Mouse (Mus musculus) neural tube, embryonic 14.5 days (tissue): ENCODE measurements around the gene Dap. TPM values are rescaled to one million over a fixed set of nuclear protein-coding genes. Genes with fewer than 3 reads are reported as not detected.

Experiments
- ATAC-seq: fragments of 200-750 bp; cut with Nextera tagmentation; 2 replicates; pipeline ENCODE4 v1.8.0; 2017; ENCODE audit warnings: low read depth, mild to moderate bottlenecking, moderate TSS enrichment, moderate library complexity
- H3K27ac ChIP-seq: fragments of 300-500 bp; sonication (generic); 2 replicates; pipeline ENCODE4 v1.5.1; 2014; ENCODE audit warnings: low read depth, mild to moderate bottlenecking, control low read depth, low read length, moderate library complexity, mixed read lengths
- H3K27me3 ChIP-seq: fragments of 300-500 bp; sonication (generic); 2 replicates; pipeline ENCODE4 v1.6.1; 2014; ENCODE audit warnings: low read length; ENCODE audit not compliant: control insufficient read depth, insufficient read depth
- H3K36me3 ChIP-seq: fragments of 300-500 bp; sonication (generic); 2 replicates; pipeline ENCODE4 v1.6.1; 2014; ENCODE audit warnings: low read length, mixed read lengths; ENCODE audit not compliant: control insufficient read depth, insufficient read depth
- H3K4me1 ChIP-seq: fragments of 300-500 bp; sonication (generic); 2 replicates; pipeline ENCODE4 v1.6.1; 2014; ENCODE audit warnings: low read length; ENCODE audit not compliant: control insufficient read depth, insufficient read depth
- H3K4me2 ChIP-seq: fragments of 300-500 bp; sonication (generic); 2 replicates; pipeline ENCODE4 v1.6.1; 2014; ENCODE audit warnings: mild to moderate bottlenecking, low read depth, low read length, control low read depth
- H3K4me3 ChIP-seq: fragments of 300-500 bp; sonication (generic); 2 replicates; pipeline ENCODE4 v1.5.1; 2014; ENCODE audit warnings: low read depth, low read length, control low read depth, mixed read lengths
- H3K9ac ChIP-seq: fragments of 300-500 bp; sonication (generic); replicated peaks from 2 replicates; pipeline ENCODE4 v1.6.1; 2014; ENCODE audit warnings: low read depth, mild to moderate bottlenecking, control low read depth, low read length, mixed read lengths
- H3K9me3 ChIP-seq: fragments of 300-500 bp; sonication (generic); 2 replicates; pipeline ENCODE4 v1.6.1; 2016; ENCODE audit warnings: low read length; ENCODE audit not compliant: control insufficient read depth
- WGBS: fragments of 180-500 bp; shearing (Covaris S2); extraction: QIAGEN DNeasy Blood & Tissue Kit; methylation state at CpG from one replicate; pipeline ENCODE4 v1.1.7; 2014; 5-methylcytosine and 5-hydroxymethylcytosine counted together
- polyA plus RNA-seq: library from polyadenylated mRNA; unstranded; fragments of >200 nt; fragmentation: Nextera tagmentation; extraction: Ambion mirVana; gene quantifications from 2 replicates; pipeline ENCODE4 v1.2.1, GENCODE M21; 2014

The Dap gene
- 23.0 and 30.5 TPM in 2 replicates for polyA plus RNA-seq

DNA sequence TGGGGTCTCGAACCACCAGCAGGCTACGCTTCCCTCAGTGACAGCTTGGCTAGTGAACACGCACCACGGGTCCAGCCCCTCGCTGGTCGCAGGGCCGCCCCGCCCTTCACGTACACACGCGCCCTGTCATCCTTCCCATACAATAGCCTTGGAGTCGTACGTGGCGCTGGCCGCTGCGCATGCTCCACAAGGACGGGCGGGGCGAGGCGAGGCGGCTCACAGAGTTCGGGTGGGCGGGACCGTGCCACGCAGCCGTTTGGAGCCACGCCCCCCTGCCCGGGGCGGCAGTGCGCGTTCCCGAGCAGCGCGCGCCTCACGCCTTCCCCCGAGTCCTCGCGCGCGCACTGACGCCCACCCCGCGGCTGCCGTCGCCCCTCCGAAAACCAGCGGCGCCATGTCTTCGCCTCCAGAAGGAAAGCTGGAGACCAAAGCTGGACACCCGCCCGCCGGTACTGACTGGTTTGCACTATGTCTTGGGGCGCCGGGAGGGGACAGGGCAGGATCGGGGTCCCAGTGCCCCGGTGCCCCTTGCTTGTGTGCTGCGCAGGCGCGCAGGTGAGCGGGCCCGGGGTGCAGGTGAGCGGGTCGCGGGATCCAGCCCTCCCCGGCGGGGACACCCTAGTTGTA lies at the start of gene Dap:
Gene Dap (plus strand): TSS at position 180 of the 627 bp plus-strand sequence.
- 0% methylated on average over 56 of the region's 67 CpGs for WGBS

DNA sequence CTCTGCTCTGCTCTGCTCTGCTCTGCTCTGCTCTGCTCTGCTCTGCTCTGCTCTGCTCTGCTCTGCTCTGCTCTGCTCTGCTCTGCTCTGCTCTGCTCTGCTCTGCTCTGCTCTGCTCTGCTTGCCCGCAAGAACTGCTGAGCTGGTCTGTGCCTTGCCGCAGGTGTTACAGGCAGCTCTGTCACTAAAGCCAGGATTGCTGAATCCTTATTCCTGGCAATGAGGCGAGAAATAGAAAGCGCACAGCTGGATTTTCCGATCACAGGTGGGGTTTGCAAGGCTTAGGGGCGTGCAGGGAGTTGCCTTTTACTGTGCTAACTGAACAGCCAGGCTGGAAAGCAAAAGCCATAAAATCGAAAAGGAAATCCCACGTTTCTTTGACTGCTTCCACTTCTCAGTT lies 47.5 kb upstream of the Dap start:
- H3K4me3 ChIP-seq, result no peak overlapping the region
- H3K4me2 ChIP-seq, result peak overlapping the region; percentile 7; the same call in 1 of the 2 replicates
- H3K36me3 ChIP-seq, result no peaks in the 10 kb centered on the region
- WGBS, result 31% methylated on average over 8 of the region's 8 CpGs
- H3K9me3 ChIP-seq, result no peaks in the 10 kb centered on the region
- no peaks in the 10 kb centered on the region for H3K27me3 ChIP-seq
- H3K4me1 ChIP-seq, result no peaks in the 10 kb centered on the region
- no peak overlapping the region for H3K27ac ChIP-seq
- no peak overlapping the region for H3K9ac ChIP-seq
- peak; percentile 88 for ATAC-seq

More for the DNA sequence above, at the start of gene Dap:
- peak within 1 kb of the TSS; percentile 83 for H3K27ac ChIP-seq
- no peaks in the 10 kb centered on the region for H3K9me3 ChIP-seq
- ATAC-seq, result peak; percentile 99
- H3K36me3 ChIP-seq, result no peaks in the 10 kb centered on the region
- H3K9ac ChIP-seq, result peak within 1 kb of the TSS; percentile 82
- H3K4me1 ChIP-seq, result no peaks in the 10 kb centered on the region; the same call in none of the 2 replicates
- H3K4me2 ChIP-seq, result peak within 1 kb of the TSS; percentile 75
- peak within 1 kb of the TSS; percentile 73 for H3K4me3 ChIP-seq
- no peaks in the 10 kb centered on the region for H3K27me3 ChIP-seq

GRCm38 (mm10) chr15:31184651-31185443 lies 39.3 kb upstream of the Dap start:
- Histone ChIP-seq H3K4me2 (no peak overlapping the region), H3K4me1 (no peaks in the 10 kb centered on the region), H3K4me3 (no peak overlapping the region), H3K9ac (no peak overlapping the region), H3K36me3 (no peaks in the 10 kb centered on the region), H3K9me3 (no peaks in the 10 kb centered on the region), H3K27ac (no peak overlapping the region), H3K27me3 (no peaks in the 10 kb centered on the region)
- 59% methylated on average over 12 of the region's 12 CpGs for WGBS
- ATAC-seq, result no peak

GRCm38 (mm10) chr15:31185506-31185905 lies 38.6 kb upstream of the Dap start:
- no peak overlapping the region for H3K4me3 ChIP-seq
- H3K36me3 ChIP-seq, result no peaks in the 10 kb centered on the region
- WGBS, result 74% methylated on average over 5 of the region's 5 CpGs
- no peaks in the 10 kb centered on the region for H3K27me3 ChIP-seq
- H3K27ac ChIP-seq, result no peak overlapping the region
- H3K9ac ChIP-seq, result no peak overlapping the region
- H3K4me1 ChIP-seq, result no peaks in the 10 kb centered on the region
- no peaks in the 10 kb centered on the region for H3K9me3 ChIP-seq
- no peak overlapping the region for H3K4me2 ChIP-seq
- ATAC-seq, result no peak

DNA sequence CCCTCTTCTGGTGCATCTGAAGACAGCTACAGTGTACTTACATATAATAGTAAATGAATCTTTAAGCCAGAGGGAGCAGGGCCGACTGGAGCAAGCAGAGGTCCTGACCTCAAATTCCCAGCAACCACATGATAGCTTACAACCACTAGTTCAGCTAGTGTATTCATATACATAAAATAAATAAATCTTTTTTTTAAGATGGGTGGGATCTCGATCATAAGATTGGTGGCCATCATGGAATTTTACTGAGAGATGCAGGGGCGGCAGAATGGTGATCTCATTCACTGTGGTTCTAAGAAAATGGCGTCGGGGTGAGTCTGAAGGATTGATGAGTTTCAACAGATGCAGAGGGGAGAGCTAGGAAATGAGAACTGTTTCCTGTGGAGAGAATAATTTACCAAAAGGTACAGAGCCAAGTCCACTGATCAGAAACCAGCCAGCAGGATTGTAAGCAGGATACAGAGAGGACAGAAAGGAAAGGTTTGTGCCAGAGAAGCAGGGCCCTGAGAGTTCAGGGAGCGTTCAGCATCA lies 37.7 kb upstream of the Dap start:
- Histone ChIP-seq H3K36me3 (no peaks in the 10 kb centered on the region), H3K4me2 (no peak overlapping the region), H3K27ac (no peak overlapping the region), H3K4me1 (no peaks in the 10 kb centered on the region), H3K9ac (no peak overlapping the region), H3K27me3 (no peaks in the 10 kb centered on the region), H3K4me3 (no peak overlapping the region), H3K9me3 (no peaks in the 10 kb centered on the region)
- 75% methylated on average over 6 of the region's 6 CpGs for WGBS
- no peak for ATAC-seq

DNA sequence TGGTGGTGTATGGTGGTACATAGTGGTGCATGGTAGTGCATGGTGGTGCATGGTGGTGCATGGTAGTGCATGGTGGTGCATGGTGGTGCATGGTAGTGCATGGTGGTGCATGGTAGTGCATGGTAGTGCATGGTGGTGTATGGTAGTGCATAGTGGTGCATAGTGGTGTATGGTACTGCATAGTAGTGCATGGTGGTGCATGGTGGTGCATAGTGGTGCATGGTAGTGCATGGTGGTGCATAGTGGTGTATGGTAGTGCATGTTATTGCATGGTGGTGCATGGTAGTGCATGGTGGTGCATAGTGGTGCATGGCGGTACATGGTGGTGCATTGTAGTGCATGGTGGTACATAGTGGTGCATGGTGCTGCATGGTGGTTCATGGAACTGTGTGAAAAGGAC lies 31.6 kb upstream of the Dap start:
- Histone ChIP-seq H3K4me1 (0 out of 2 replicates have a peak, but pooled peaks cover 2% of the 10 kb centered on the region), H3K9me3 (no peaks in the 10 kb centered on the region), H3K36me3 (no peaks in the 10 kb centered on the region), H3K9ac (no peak overlapping the region), H3K4me2 (no peak overlapping the region), H3K27me3 (no peaks in the 10 kb centered on the region), H3K27ac (no peak overlapping the region), H3K4me3 (no peak overlapping the region)
- no peak for ATAC-seq
- WGBS, result 100% methylated on average over 1 of the region's 1 CpGs

GRCm38 (mm10) chr15:31195776-31196175 lies 28.3 kb upstream of the Dap start:
- WGBS, result 87% methylated on average over 6 of the region's 6 CpGs
- ATAC-seq, result no peak

GRCm38 (mm10) chr15:31207346-31208093 lies 16.6 kb upstream of the Dap start:
- no peak overlapping the region for H3K27ac ChIP-seq
- no peaks in the 10 kb centered on the region for H3K4me1 ChIP-seq
- H3K4me2 ChIP-seq, result no peak overlapping the region
- H3K9me3 ChIP-seq, result no peaks in the 10 kb centered on the region
- H3K36me3 ChIP-seq, result no peaks in the 10 kb centered on the region
- no peak overlapping the region for H3K4me3 ChIP-seq
- ATAC-seq, result peak; percentile 38; the same call in 1 of the 2 replicates
- no peaks in the 10 kb centered on the region for H3K27me3 ChIP-seq
- H3K9ac ChIP-seq, result no peak overlapping the region
- 71% methylated on average over 9 of the region's 9 CpGs for WGBS

More at GRCm38 (mm10) chr15:31195776-31196175, 28.3 kb upstream of the Dap start:
- H3K27ac ChIP-seq, result no peak overlapping the region
- H3K4me3 ChIP-seq, result no peak overlapping the region
- H3K9ac ChIP-seq, result no peak overlapping the region
- no peaks in the 10 kb centered on the region for H3K36me3 ChIP-seq
- H3K4me1 ChIP-seq, result 0 out of 2 replicates have a peak, but pooled peaks cover 2% of the 10 kb centered on the region
- no peak overlapping the region for H3K4me2 ChIP-seq
- no peaks in the 10 kb centered on the region for H3K9me3 ChIP-seq
- H3K27me3 ChIP-seq, result no peaks in the 10 kb centered on the region
